Mouse (Mus musculus): ENCODE measurements around the gene Fto.

GRCm38 (mm10) chr8:91551166-91551765 lies 237.9 kb downstream of the Fto start:
- TF ChIP-seq POLR2A (IDR thresholded peaks at IDR 0.05; ENCODE audit: borderline replicate concordance, extremely low read depth, insufficient read depth, insufficient read length, poor library complexity, severe bottlenecking) (no peak), CTCF (IDR thresholded peaks at IDR 0.05; ENCODE audit: borderline replicate concordance, extremely low read depth, insufficient read depth, insufficient read length) (no peak)

Data from brain, embryonic 14.5 days (tissue).